Mouse (Mus musculus) retina, postnatal 1 day (tissue): ENCODE results near the gene Slc50a1.

ENCODE experiments used
- DNase-seq: peaks from one replicate; pipeline ENCODE4 v3.0.0-alpha.2; 2012

Slc50a1 gene

DNA sequence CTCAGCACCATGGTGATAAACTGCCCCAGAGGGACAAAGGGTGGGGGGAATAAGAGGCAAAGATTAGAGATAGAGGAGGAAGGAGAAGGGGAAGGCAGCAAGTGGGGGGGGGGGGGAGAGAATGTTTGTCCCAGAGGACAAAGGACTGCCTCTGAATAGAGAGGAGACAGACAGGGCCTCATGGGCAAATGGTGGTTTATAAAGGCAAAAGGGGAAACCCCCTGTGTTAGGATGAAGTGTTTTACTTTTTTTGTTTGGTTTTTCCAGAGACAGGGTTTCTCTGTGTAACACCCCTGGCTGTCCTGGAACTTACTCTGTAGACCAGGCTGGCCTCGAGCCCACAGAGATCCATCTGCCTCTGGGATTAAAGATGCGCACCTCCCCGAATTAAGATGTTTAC, 10.2 kb downstream of the Slc50a1 start:
- no peak for DNase-seq

DNA sequence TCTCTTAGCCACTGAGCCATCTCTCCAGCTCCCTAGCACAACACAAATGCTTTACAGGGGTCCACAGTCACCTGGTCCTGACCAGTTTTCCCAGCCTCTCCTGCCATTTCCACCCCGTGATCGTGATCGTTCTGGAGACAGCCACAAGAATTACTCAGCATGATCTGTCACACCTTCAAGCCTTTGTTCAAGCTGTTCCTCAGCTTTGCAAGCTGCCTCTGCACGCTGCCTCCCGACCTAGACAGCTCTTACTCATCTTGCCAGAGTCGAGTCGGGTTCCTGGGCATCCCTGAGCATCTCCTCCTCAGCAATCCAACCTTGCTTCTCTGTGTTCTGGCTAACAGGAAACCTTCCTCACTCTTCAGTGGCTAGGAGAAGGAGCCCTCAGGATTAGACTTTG, 11.3 kb downstream of the Slc50a1 start, which contains the start of gene Dpm3:
TSS of gene Dpm3 (plus strand) at position 283 of the 400 bp plus-strand sequence.
- DNase-seq = no peak

DNA sequence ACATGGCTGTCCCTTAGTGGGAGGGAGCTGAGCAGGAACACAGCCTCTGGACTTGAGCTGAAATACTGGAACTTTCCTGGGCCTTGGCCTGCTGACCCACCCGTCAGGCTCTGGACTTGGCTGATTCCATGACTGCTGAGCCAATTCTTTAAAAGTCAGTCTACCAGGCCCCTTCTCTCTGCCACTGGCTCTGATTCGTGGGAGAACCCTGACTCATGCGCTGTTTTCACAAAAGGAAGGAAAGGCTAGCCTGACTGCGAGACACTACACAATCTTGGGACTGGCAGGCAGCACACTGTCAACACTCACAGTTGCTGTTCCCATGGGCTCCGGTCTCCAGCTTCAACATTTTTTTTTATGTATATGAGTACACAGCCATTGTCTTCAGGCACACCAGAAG, 14.2 kb downstream of the Slc50a1 start:
- no peak for DNase-seq

DNA sequence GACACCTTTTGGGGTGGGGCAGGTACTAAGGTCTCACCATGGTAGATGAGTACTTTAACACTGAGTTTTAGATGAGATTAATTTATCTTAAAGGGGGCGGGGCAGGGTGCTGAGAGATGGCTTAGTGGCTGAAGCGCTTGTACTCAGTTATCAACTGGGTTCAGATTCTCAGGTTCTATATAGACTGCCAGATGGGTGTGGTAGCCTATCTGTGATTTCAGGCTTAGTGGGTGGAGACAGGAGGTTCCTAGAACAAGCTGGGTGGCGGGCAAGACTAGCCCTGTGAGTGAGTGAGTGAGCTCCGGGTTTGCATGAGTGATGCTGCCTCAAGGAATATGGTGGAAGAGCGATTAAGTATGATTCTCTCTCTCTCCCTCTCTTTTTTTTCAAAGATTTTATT, 15.4 kb downstream of the Slc50a1 start:
- no peak for DNase-seq

DNA sequence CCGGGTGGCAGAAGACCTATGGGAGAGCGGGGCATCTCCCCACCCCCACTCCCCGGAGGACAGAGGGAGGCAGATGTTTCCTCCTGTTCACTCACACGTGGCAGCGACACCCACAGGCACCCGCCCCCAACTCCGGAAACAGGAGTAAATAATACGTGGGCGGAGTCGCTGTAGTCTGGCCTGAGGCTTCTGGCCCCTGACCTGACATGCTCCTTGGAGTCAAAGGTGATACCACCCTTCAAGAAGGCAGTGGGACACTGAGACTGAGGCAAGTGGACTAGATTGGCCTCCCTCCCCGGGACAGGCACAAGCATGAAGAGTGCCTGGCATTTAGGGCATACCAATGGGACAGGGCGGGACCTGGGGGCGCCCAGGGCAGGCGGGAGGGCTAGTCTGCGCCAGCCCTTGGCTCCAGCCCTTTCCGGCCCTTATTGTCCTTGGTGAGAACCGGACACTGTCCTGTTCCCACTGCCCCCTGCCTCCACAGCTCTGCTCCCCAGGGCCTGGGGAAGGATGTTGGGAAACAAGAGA, 18.9 kb downstream of the Slc50a1 start:
- peak; percentile 45 for DNase-seq

DNA sequence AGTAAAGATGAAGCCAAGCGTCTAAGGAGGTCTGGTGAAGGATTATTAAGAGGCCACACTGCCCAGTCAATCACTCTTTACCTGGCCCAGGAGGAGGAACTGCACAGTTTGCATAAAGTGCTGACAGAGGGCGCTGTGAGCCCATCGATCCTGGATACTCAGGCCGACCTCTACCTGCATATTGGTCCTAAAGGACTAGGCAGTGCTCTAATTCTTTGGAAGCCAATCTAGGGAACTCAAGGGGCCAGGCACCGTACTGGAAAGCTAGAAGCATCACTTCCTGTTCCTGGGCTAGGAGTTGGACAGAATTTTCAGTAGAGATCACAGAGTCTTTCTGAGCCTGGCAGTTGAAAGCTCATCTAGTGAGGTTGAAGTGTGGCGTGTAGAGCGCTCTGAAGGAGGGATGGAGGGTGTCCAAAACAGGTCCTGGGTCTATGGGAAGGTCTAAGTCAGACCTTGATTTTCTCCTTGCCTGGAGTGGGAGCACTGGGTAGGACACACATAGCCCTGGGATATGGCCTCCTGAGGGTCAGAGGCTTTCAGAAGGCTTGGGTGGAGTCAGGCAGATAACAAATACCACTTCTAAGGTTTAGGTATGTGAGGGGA, 19.8 kb downstream of the Slc50a1 start:
- DNase-seq = peak; percentile 57

DNA sequence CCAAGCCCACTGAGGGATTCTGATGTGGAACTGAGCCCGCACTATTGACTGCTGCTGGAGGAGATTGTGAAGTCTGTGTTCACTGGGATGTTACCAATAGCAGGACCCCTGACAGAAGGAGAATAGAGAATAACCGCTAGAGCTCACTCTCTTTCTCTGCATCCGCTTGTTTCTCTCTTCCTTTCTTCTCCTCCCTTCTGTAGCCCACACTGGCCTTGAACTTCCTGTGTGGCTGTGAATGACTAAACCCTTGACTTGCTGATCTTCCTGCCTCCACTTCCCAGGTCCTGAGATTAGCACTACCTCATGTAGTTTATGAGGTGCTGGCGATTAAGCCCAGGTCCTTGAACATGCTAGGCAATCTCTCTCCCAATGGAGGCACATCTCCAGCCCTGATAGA, 22.9 kb downstream of the Slc50a1 start:
- no peak for DNase-seq

DNA sequence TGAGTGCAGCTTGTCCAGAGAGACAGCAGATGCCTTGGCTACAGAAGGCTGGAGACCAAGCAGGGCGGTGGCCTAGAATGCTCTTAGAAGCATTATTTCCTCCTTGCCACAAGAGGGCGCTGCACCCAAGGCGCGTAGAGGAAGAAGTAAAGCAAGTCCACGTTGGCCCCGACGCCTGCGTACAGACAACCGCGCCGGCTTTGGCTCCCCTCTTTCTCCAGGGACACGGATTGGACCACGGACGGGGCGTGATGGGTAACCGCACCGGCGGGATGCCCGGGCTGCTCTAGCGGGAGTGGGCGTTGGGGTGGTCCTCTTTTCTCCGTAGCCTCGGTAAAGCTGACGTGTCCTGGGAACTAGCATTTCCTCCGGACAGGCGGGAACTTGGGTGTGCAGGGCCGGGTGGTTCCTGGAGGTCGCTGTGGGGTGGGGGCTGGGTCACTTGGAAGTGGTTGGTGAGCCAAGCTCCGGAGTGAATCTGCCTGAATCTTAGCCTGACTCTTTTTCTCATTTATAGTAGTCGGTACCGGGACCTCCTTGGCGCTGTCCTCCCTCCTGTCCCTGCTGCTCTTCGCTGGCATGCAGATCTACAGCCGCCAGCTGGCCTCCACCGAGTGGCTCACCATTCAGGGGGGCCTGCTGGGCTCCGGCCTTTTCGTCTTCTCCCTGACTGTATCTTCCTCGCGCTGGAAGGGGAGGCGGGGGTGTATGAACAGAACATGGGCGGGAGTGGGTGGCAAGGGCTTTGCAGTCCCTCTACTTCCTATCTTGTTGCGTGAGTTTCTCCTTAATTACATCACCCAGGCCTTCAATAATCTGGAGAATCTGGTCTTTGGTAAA, 23.9 kb downstream of the Slc50a1 start, which contains the start of gene Trim46:
TSS of gene Trim46 (minus strand) at position 49 of the 840 bp plus-strand sequence.
- peak; percentile 96 for DNase-seq

DNA sequence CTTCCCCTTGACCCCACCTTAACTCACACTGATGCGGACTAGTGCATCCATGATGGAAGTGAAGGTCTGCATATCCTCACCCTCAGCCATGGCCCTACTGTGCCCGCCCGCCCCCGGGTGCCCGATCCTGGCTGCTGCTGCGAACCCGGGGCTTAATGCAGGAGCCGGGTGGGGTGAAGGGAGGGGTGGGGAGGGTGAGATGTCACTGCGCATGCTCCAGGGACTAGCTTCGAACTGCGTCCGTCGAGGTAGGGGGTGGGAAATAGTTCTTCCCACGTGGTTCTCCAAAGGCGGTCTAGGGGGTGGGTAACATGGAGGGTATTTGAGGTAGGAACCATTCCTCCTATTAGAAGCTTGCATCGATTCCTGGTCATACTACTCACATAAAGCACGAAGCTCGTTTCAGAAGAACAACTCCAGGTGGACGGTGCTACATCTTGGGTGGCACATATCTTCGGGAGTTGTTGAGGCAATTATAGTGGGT, 24.6 kb downstream of the Slc50a1 start, which contains the start of gene Krtcap2:
TSS of gene Krtcap2 (plus strand) at position 279 of the 484 bp plus-strand sequence.
- DNase-seq = peak; percentile 71

DNA sequence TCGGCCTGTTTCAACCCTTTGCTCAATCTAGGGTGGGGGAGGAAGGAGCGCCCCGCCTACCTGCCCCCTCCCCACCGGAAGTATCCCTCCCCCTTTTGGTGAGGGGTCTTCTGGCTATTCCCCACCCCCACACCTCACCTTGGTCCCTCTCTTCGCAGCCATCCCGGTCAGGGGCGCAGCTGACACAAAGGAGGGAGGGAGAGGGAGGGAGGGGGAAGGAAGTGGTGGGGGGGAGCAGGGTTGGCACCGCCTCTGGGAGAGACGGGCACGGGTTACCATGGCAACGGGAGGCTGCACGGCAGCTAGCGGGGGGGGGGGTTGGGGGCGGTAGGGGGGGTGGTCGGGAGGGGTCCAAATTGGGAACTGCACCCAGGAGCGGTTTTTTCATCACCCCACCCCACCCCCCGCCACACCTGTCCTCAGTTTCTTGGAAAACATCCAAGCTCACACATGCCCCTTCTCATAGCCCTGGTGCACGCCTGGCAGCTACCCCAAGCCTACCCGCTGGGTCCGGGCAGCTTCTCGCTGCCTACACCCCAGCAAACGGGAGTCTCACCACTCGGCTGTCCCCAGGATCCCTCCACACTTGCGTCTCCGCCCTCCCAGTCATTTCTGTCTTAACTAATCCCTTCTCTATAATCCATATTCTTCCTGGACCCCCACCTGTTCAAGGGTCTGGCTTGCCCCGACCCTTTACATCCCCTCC, 25.2 kb downstream of the Slc50a1 start:
- DNase-seq = peak; percentile 84

DNA sequence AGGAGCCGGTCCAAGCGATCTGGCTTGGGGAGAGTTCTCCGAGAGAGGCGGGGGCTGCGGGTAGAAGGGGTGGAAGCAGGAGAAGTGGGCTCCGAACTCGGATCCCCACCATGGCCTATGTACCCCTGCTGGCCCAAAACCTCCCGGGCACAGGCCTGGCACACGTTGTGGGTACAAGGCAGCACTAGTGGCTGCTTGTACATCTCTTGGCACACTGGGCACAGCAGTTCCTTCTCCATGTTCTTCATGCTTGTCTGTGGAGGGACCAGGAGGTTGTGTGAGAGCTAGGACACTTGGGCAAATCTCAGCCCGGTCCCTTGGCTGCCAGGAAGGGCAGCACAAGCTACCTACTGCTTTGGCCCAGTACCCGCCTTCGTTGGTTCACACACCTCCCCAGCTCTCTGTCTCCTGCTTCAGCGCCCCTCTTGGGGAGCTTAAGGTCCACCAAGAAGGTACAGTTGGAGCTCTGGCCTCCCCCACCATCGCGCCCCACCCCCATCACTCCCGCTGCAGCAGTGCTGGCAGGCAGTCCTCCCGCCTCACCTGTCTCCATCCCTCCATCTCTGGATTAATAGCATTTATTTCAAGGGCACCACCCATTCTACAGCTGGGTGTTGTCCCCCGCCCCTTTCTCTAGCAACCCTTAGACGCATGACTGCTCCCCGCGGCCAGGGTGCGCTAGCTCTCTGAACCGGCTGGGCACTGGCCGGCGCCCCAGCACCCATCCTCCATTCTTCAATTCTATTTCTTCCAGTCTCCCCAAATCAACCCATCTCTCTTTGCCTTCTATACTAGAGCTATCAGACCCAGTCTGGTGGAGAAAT, 26.0 kb downstream of the Slc50a1 start:
- DNase-seq = peak; percentile 63

DNA sequence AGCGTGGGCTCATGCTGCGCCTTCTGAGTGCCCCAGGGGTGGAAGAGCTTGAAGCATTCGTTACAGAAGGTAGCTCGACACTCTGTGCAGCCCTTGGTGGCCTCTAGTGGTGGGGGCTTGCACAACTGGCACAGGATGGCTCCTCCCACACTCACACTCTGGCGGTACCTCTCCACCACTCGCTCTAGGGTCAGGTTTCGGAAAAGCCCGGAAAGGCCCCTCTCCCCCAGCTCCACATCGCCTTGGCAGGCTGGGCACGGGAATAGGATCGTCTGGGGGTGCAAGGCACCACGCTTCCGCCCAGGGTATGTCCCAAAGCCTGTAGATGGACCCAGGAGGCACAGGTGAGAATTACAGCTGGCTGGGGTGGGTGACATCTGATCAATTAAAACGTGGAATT, 26.8 kb downstream of the Slc50a1 start:
- peak; percentile 72 for DNase-seq

DNA sequence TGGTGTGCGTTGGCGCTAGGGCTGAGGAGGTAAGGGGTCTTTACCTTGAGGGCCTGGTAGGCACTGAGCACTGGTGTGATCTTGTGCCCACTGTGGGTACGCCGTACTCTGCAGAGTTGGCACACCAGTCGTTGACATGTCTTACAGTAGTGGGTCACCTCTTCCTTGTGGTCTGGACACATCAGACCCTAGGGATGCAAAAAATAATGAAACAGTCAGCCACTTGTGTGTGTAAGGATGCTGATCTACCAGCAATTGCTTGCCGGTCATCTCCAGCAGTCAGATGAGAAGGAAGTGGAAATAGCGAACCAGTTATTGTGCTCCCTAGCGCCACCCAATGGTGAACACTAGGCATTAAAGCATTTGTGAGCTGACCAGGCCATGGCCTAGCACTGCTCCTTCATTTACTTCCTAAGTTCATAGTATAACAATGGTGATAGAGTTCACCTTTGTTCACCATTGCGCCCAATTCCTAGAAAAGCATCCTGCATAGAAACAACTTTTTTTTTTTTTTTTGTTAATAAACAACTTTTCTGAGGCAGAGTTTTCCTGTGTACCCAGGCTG, 28.0 kb downstream of the Slc50a1 start:
- peak; percentile 76 for DNase-seq

DNA sequence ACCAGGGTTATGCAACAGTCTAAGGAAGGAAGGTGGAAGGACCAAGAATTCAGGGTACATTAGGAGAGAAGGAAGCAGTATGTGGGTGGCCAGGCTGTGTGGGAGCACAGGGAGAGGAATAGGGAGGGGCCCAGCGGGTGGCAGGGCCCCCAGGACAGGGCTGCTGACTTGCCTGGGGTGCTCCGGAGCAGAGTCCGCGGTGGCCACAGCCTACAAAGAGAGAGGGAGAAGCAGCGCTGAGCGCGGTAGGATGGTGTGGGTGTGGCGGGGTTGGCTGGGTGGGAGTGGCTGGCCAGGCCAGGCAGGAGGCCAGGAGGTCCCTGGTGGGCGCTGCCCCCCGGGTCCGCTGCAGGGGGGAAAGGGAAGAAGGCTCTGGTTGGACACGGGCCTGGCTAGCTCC, 31.9 kb downstream of the Slc50a1 start:
- DNase-seq = no peak

DNA sequence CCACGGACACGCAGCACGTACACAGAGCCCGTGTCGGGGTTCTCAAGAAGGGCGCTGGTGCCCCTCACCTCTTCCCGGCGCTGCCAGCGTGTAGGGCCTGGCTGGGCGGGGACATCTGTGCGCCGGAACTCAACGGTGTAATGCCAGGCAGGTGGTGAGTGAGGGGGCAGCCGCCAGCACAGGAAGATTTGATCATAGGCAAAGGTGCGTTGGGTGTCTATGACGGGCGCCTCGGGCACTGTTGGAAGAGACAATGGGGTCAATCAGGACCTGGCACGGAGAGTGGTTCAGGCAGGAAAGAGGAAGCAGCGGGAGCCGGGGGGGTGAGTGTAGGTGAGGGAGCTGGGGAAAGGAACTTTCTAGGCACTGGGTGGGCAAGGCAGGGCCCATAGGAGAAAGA, 32.7 kb downstream of the Slc50a1 start:
- DNase-seq = no peak

DNA sequence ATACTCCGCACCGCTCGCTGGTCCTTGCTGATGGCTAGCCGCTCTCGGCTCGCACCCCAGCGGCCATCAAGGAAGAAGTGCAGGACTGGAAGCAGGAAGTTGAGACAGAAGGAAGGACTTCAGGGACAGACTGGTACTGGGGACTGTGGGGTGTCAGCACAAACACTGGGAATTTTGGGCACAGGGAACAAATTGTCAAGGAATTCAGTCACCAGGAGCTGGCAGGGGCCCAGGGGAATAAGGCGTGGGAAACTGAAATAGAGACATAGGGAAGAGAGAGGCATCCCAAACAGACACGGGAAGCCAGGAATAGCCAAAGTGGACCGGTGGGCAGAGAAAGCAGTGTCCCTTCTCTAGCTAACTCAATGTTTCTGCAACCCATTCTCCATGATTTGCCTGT, 33.9 kb downstream of the Slc50a1 start:
- DNase-seq = no peak

DNA sequence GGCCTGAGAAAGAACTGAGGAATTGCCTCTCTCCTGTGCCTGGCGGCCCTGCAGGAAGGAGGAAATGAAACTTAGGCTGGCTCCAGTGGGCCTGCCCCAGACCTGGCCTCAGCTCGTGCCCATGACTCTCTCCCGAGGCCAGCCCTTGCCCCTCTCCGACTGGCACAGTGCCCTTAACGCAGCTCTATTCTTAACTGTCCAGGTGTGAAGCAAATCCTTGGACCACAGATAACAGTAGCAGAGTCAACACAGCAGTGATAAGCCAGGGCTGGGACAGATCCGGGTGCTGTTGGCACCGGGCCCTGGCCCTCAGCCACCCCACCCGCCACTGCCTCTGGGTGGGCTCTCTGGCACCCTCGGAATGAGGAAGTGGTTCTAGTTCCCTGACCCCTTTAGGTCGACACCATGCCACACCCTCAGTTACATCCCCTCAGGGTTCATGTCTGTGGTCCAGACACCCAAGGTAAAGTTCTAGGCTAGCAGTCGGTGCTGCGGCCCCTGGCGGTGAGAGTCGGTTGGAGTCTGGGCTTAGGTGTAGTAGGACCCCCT, 36.7 kb downstream of the Slc50a1 start:
- no peak for DNase-seq

DNA sequence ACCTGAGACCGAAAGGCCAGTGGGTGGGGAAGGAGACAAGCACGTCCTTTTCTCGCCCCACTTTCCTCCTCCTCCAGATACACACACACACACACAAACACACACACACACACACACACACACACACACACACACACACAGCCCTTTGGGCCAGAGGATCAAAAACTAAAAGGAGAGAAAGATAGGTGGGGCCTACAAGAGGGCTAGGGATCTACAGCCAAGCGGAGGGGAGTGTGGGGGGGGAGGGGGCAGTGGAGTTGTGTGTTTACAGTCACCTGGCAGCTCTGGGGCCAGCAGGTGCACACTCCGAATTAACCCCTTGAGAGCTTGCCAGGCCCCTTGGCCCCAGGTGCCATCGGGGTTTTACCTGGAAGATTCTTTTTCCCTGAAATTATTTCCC, 37.8 kb downstream of the Slc50a1 start:
- DNase-seq = no peak

DNA sequence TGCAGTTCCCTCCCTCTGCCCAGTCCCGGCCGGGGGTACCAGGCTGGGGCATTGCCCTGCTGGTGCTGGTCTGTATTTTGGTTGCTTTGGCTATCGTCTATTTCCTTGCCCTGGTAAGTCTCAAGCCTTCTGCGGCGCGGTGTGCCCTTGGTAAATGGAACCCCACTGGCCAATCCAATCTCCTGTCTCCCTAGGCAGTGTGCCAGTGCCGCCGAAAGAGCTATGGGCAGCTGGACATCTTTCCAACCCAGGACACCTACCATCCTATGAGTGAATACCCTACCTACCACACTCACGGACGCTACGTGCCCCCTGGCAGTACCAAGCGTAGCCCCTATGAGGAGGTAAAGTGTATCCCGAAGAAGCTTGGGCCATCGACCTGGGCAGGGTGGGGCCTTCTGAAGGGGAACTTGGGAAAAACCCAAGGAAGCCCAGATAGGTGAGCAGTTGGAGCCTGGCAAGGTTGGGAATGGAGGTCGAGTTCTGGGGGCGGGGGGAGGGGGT, 38.5 kb downstream of the Slc50a1 start:
- DNase-seq = no peak

DNA sequence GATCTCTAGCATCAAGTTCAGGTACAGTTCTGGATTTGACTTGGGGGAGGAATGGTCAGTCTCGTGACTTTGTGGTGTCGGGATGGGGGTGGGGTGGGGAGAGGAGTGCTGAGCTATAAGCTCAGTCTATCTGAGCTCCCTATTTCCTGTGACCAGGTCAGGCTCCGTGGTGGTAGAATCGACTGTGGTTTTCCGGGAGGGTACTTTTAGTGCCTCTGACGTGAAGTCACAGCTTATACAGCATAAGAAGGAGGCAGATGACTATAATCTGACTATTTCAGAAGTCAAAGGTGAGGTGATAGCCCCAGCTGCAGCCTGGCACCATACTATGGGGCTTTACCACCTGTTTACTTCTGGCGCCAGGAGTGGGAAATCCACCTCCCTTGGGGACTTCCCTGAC, 39.0 kb downstream of the Slc50a1 start:
- no peak for DNase-seq

DNA sequence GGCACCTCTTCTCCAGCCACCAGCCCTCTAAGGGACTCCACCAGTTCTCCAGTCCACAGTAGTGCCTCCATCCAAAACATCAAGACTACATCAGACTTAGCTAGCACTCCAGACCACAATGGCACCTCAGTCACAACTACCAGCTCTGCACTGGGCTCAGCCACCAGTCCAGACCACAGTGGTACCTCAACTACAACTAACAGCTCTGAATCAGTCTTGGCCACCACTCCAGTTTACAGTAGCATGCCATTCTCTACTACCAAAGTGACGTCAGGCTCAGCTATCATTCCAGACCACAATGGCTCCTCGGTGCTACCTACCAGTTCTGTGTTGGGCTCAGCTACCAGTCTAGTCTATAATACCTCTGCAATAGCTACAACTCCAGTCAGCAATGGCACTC, 39.8 kb downstream of the Slc50a1 start:
- DNase-seq = no peak
